Mouse (Mus musculus): ENCODE data around the gene Sept5.

DNA sequence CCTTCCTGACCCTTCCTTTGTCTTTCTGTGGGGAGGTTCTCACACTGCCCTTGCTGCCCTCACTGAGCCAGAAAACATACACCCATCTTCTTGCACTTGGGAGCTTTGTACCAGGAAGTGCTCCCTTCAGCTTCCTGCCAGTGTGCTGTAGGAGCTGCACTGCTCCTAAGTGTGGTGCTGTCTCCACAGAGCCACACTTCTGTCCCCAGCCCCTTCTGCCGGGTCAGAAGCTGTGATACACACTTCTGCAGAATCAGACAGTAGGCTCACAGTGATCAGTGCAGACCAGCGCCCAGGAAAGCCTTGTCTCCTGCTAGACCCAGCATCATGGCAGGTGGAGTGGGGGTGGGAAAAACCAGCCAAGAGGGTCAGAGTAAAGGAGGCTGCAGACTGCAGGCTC is 3.1 kb upstream of the Sept5 start:
- TF ChIP-seq CTCF (IDR thresholded peaks at IDR 0.05; ENCODE audit: low read depth) (no peak), EP300 (IDR thresholded peaks at IDR 0.05; ENCODE audit: low read depth) (no peak)
